Mouse (Mus musculus) inflammation-experienced regulatory T-cells, adult 6 months (primary cell): ENCODE results near the gene Stk36. TPM values are rescaled to one million over a fixed set of nuclear protein-coding genes. Genes with fewer than 3 reads are reported as not detected.

ENCODE experiments used
- ATAC-seq: one replicate; pipeline ENCODE4 v1.8.0; 2017
- polyA plus RNA-seq, 3 experiments: library from polyadenylated mRNA; unstranded; fragments of 100-300 nt; shearing (Covaris generic); gene quantifications; one replicate each; pipeline ENCODE4 v1.2.1; 2017

Stk36 gene
- polyA plus RNA-seq, 3 experiments from 2014 or later, result not detected

DNA sequence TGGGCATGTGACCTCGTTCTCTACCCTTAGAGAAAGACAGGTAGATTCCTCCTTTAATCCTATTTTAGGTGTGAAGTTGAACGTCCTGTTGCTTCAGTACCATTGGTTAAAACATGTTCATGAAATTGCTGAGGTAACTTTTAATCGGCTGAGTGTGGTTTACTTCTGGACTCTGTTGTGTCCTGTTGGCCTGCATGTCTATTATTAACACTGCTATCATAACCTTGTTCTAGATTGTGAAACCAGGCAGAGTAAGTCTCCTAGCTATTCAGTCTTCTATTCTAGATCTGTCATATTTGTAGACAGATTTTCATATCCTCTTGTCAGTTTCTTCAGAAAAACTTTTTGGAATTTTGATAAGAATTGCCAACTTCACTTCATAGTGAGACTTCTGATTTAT lies 67.1 kb downstream of the Stk36 start:
- no peak for ATAC-seq

- ATAC-seq, result no peak
These were observed 71.5 kb downstream of the Stk36 start for GRCm38 (mm10) chr1:74672731-74673130.

DNA sequence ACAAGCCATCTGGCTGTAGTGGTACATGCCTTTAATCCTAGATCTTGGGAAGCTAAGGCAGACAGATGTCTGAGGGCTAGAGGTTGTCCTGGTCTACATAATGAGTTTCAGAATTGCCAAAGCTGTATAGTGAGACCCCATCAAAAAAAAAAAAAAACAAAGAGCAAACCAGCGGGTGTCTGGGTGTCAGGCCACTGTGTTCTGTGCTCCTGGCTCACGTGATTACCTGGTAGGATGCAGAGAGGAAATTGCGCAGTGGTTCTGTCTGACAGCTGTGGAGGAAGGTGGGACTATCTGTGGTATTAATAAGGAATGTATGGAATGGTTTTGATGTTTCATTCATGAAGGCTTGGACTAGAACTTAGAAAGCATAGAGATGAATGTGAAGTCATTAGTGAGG lies 75.6 kb downstream of the Stk36 start:
- no peak for ATAC-seq

GRCm38 (mm10) chr1:74677843-74678242 lies 76.6 kb downstream of the Stk36 start:
- no peak for ATAC-seq

Other genes starting within 250 kb of the Stk36 start
- not detected for gene Catip, start 239.3 kb upstream of the Stk36 start, polyA plus RNA-seq
- gene Slc11a1, start 226.2 kb upstream of the Stk36 start, polyA plus RNA-seq, result 1 to 10 TPM in 2 of 3 experiments, under 1 TPM in 1; 0.97 to 1.7 (median 1.3) TPM
- gene Ctdsp1, start 209.9 kb upstream of the Stk36 start, polyA plus RNA-seq, result 10 to 100 TPM; 28.8 to 39.0 (median 36.1) TPM
- gene Vil1, start 192.1 kb upstream of the Stk36 start, polyA plus RNA-seq, result under 1 TPM in 2 of 3 experiments, not detected in 1; 0.26 to 0.41 TPM
- gene Cnot9, start 95.4 kb upstream of the Stk36 start, polyA plus RNA-seq, result 10 to 100 TPM; 39.4 to 72.2 (median 52.6) TPM
- 1 to 10 TPM; 1.1 to 5.6 (median 2.5) TPM for gene Plcd4, start 58.6 kb upstream of the Stk36 start, polyA plus RNA-seq
- 10 to 100 TPM; 29.2 to 30.1 (median 29.4) TPM for gene Usp37, start 57.2 kb upstream of the Stk36 start, polyA plus RNA-seq
- gene Zfp142, start 13.2 kb upstream of the Stk36 start, polyA plus RNA-seq, result 10 to 100 TPM in 2 of 3 experiments, 1 to 10 TPM in 1; 8.3 to 20.9 (median 11.0) TPM
- 10 to 100 TPM; 11.1 to 16.0 (median 15.5) TPM for gene Bcs1l, start 13.2 kb upstream of the Stk36 start, polyA plus RNA-seq
- 10 to 100 TPM; 19.2 to 25.0 (median 22.0) TPM for gene Rnf25, start within 50 bp of the Stk36 start, polyA plus RNA-seq
- gene Ttll4, start 60.3 kb downstream of the Stk36 start, polyA plus RNA-seq, result 10 to 100 TPM in 2 of 3 experiments, 1 to 10 TPM in 1; 8.1 to 15.9 (median 14.8) TPM
- 1 to 10 TPM in 1 of 3 experiments, not detected in 2; 1.4 TPM for gene Cyp27a1, start 112.1 kb downstream of the Stk36 start, polyA plus RNA-seq
- not detected for gene Prkag3, start 147.8 kb downstream of the Stk36 start, polyA plus RNA-seq
- not detected for gene Wnt6, start 170.4 kb downstream of the Stk36 start, polyA plus RNA-seq
- under 1 TPM in 1 of 3 experiments, not detected in 2; 0.19 TPM for gene Wnt10a, start 190.1 kb downstream of the Stk36 start, polyA plus RNA-seq